Mouse (Mus musculus): ENCODE measurements at regions not wholly inside any gene's neighbourhood (a gene's known extent, or its start where the extent isn't known, plus 50 kb on each side); places are given as distances from the start of the nearest gene placed in this dataset.

GRCm38 (mm10) chr14:61998259-61998658 lies 294.1 kb upstream of the Rnaseh2b start:
- TF ChIP-seq EP300 (optimal IDR thresholded peaks at IDR 0.05) (no peak), CTCF (IDR thresholded peaks at IDR 0.05; ENCODE audit: low read depth) (no peak)

All from stomach, postnatal 0 days (tissue).